Mouse (Mus musculus) heart, adult 2 months (tissue): ENCODE measurements around the gene Fat2. TPM values are rescaled to one million over a fixed set of nuclear protein-coding genes. Genes with fewer than 3 reads are reported as not detected.

Source experiments
- DNase-seq, 2 experiments: peaks; one replicate each; pipeline ENCODE4 v3.0.0; 2021
- H3K27ac ChIP-seq: fragments of 200-600 bp; 2 replicates; pipeline ENCODE4 v1.8.1; 2022
- H3K27me3 ChIP-seq: fragments of 200-500 bp; 2 replicates; pipeline ENCODE4 v1.6.1; 2012; ENCODE audit warnings: mild to moderate bottlenecking, low read length, inconsistent platforms, mixed read lengths; ENCODE audit not compliant: control insufficient read depth, insufficient read depth
- H3K36me3 ChIP-seq: fragments of 200-500 bp; 2 replicates; pipeline ENCODE4 v1.6.1; 2012; ENCODE audit warnings: low read length, inconsistent platforms; ENCODE audit not compliant: control insufficient read depth, insufficient read depth
- H3K4me1 ChIP-seq: fragments of 200-500 bp; 2 replicates; pipeline ENCODE4 v1.6.1; 2011; ENCODE audit warnings: low read length; ENCODE audit not compliant: control insufficient read depth, insufficient read depth
- H3K4me3 ChIP-seq: fragments of 200-600 bp; 2 replicates; pipeline ENCODE4 v1.8.1; 2022
- H3K79me2 ChIP-seq: fragments of 200-500 bp; replicated peaks from 2 replicates; pipeline ENCODE4 v1.6.1; 2012; ENCODE audit warnings: mild to moderate bottlenecking, inconsistent platforms, low read length, moderate library complexity, mixed read lengths; ENCODE audit not compliant: control insufficient read depth, insufficient read depth
- H3K9ac ChIP-seq: fragments of 200-500 bp; 2 replicates; pipeline ENCODE4 v1.6.1; 2012; ENCODE audit warnings: low read depth, mild to moderate bottlenecking, control low read depth, inconsistent platforms, low read length, mixed read lengths
- CTCF ChIP-seq: fragments of 200-600 bp; IDR thresholded peaks from 2 replicates; pipeline ENCODE4 v1.8.1; 2022; ENCODE audit warnings: antibody characterized with exemption, mild to moderate bottlenecking, moderate library complexity
- EP300 ChIP-seq: fragments of 200-500 bp; IDR thresholded peaks from 2 replicates; pipeline ENCODE4 v1.6.1; 2011; ENCODE audit warnings: low read depth, low read length, control low read depth; ENCODE audit not compliant: insufficient read depth
- POLR2A ChIP-seq: fragments of 200-500 bp; IDR thresholded peaks from 2 replicates; pipeline ENCODE4 v1.6.1; 2011; ENCODE audit warnings: mild to moderate bottlenecking, low read depth, low read length, control low read depth; ENCODE audit not compliant: insufficient read depth
- WGBS: fragments of 180-500 bp; shearing (Covaris S2); methylation state at CpG from one replicate; pipeline ENCODE4 v1.1.7; 2018; 5-methylcytosine and 5-hydroxymethylcytosine counted together
- intact Hi-C: fragments of 180-260 bp; cut with DNase I; formaldehyde crosslinking; loops from one replicate; pipeline ENCODE4 v1.15.1; 2025
- polyA plus RNA-seq: library from polyadenylated mRNA; depleted of rRNA; stranded (reverse); fragments of >200 nt; gene quantifications from 2 replicates; pipeline ENCODE4 v1.2.3, GENCODE M21; 2012
- total RNA-seq, 2 experiments: library from RNA; stranded (reverse); gene quantifications; 2 replicates each; pipeline ENCODE4 v1.2.3; 2021

Gene Fat2
- total and polyA plus RNA-seq, 3 experiments, result 0.03 to 0.14 (median 0.09) TPM

GRCm38 (mm10) chr11:55250527-55250926, 85.8 kb downstream of the Fat2 start:
- Histone ChIP-seq H3K9ac (no peak overlapping the region), H3K4me1 (no peaks in the 10 kb centered on the region), H3K79me2 (no peaks in the 10 kb centered on the region), H3K27ac (no peak overlapping the region), H3K36me3 (no peaks in the 10 kb centered on the region), H3K27me3 (no peaks in the 10 kb centered on the region), H3K4me3 (no peak overlapping the region)
- 68% methylated on average over 6 of the region's 6 CpGs for WGBS
- no peak for DNase-seq
- intact Hi-C loops, result no loop called here
- TF ChIP-seq POLR2A, result no peak
- TF ChIP-seq EP300, result no peak
- no peak for TF ChIP-seq CTCF

GRCm38 (mm10) chr11:55240556-55240955, 95.8 kb downstream of the Fat2 start:
- Histone ChIP-seq H3K4me1 (no peaks in the 10 kb centered on the region; the same call in 1 of the 2 replicates), H3K36me3 (no peaks in the 10 kb centered on the region), H3K9ac (no peak overlapping the region), H3K79me2 (no peaks in the 10 kb centered on the region), H3K27ac (no peak overlapping the region), H3K27me3 (no peaks in the 10 kb centered on the region), H3K4me3 (no peak overlapping the region)
- 51% methylated on average over 7 of the region's 7 CpGs for WGBS
- DNase-seq, result peak; percentile 65
- TF ChIP-seq EP300 (0 out of 2 replicates have a peak, but pooled peaks have one; percentile 40), POLR2A (no peak), CTCF (peak; percentile 82)
- intact Hi-C loops, result loop anchor here (5.0 kb wide), 1 partner anchor 147 kb away; no protein-coding TSS in a partner anchor

GRCm38 (mm10) chr11:55239496-55239895, 96.9 kb downstream of the Fat2 start:
- H3K27me3 ChIP-seq, result no peaks in the 10 kb centered on the region
- 48% methylated on average over 3 of the region's 3 CpGs for WGBS
- TF ChIP-seq POLR2A (no peak), CTCF (no peak), EP300 (no peak)
- H3K4me3 ChIP-seq, result no peak overlapping the region
- no peak overlapping the region for H3K27ac ChIP-seq
- H3K4me1 ChIP-seq, result no peaks in the 10 kb centered on the region; the same call in 1 of the 2 replicates
- no peaks in the 10 kb centered on the region for H3K36me3 ChIP-seq
- DNase-seq, result no peak
- intact Hi-C loops, result loop anchor here (5.0 kb wide), 1 partner anchor 37 kb away; the partner anchor contains the start of gene Slc36a1
- no peak overlapping the region for H3K9ac ChIP-seq
- H3K79me2 ChIP-seq, result no peaks in the 10 kb centered on the region

GRCm38 (mm10) chr11:55236815-55237214, 99.5 kb downstream of the Fat2 start:
- no peaks in the 10 kb centered on the region for H3K36me3 ChIP-seq
- H3K9ac ChIP-seq, result no peak overlapping the region
- no peaks in the 10 kb centered on the region for H3K79me2 ChIP-seq
- no peaks in the 10 kb centered on the region; the same call in 1 of the 2 replicates for H3K4me1 ChIP-seq
- no peak for DNase-seq
- 56% methylated on average over 1 of the region's 1 CpGs for WGBS
- no peaks in the 10 kb centered on the region for H3K27me3 ChIP-seq
- TF ChIP-seq POLR2A (no peak), CTCF (no peak), EP300 (no peak)
- intact Hi-C loops, result loop anchor here (5.0 kb wide), 1 partner anchor 35 kb away; the partner anchor contains the start of gene Slc36a1
- H3K27ac ChIP-seq, result no peak overlapping the region
- H3K4me3 ChIP-seq, result no peak overlapping the region

- intact Hi-C loops, result loop anchor here (5.0 kb wide), 1 partner anchor 32 kb away; the partner anchor contains the start of gene Slc36a1
- Histone ChIP-seq H3K79me2 (no peaks in the 10 kb centered on the region), H3K27me3 (no peaks in the 10 kb centered on the region), H3K27ac (no peak overlapping the region), H3K4me1 (no peaks in the 10 kb centered on the region), H3K36me3 (no peaks in the 10 kb centered on the region), H3K4me3 (no peak overlapping the region), H3K9ac (no peak overlapping the region)
- no peak for DNase-seq
- 80% methylated on average over 4 of the region's 4 CpGs for WGBS
- TF ChIP-seq POLR2A, result no peak
- TF ChIP-seq EP300, result no peak
- no peak for TF ChIP-seq CTCF
Observed at GRCm38 (mm10) chr11:55234791-55235190, 101.6 kb downstream of the Fat2 start.

GRCm38 (mm10) chr11:55234288-55234687, 102.1 kb downstream of the Fat2 start:
- 85% methylated on average over 7 of the region's 7 CpGs for WGBS
- no peaks in the 10 kb centered on the region for H3K4me1 ChIP-seq
- no peak overlapping the region for H3K4me3 ChIP-seq
- intact Hi-C loops, result no loop called here
- no peak overlapping the region for H3K9ac ChIP-seq
- no peak overlapping the region for H3K27ac ChIP-seq
- no peaks in the 10 kb centered on the region for H3K36me3 ChIP-seq
- no peak for DNase-seq
- no peaks in the 10 kb centered on the region for H3K79me2 ChIP-seq
- H3K27me3 ChIP-seq, result no peaks in the 10 kb centered on the region
- TF ChIP-seq POLR2A (no peak), CTCF (no peak), EP300 (no peak)
